Mouse (Mus musculus) layer of hippocampus, postnatal 25 days (tissue): ENCODE measurements around the gene Ifrd1. TPM values are rescaled to one million over a fixed set of nuclear protein-coding genes. Genes with fewer than 3 reads are reported as not detected.

ENCODE experiments used
- DNase-seq, 2 experiments: peaks; one replicate each; pipeline ENCODE4 v3.0.0; 2022; ENCODE audit warnings: mixed read lengths in 2 of 2, low spot score in 1 of 2; ENCODE audit errors: extremely low spot score in 1 of 2
- total RNA-seq, 2 experiments: library from RNA; stranded (reverse); gene quantifications; 2 replicates each; pipeline ENCODE4 v1.2.3; 2021

Ifrd1 gene
- total RNA-seq, 2 experiments from 2014 or later: 89.6 to 91.4 TPM

GRCm38 (mm10) chr12:40244926-40245325 is 3.4 kb downstream of the Ifrd1 start:
- DNase-seq: no peak

DNA sequence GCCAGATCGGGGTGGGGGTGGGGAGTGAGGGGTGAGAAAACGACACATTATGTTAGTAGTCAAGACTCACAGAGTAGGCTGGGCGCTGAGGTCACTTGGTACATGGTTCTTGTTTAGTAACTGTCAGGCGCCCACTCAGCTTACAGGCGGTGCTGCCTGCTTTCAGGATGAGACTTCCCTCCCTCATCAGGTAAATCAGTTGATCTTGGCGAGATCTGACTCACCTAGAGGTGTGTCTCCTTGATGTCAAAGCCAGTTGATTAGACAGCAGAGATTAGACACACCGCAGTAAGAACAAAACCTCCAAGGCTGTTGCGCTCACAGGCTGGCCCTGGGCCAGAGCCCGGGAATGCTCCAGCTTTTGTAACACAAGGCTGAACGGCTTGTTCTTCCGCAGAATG is 4.5 kb downstream of the Ifrd1 start:
- peak in 1 of 2 experiments; percentile 58 for DNase-seq

DNA sequence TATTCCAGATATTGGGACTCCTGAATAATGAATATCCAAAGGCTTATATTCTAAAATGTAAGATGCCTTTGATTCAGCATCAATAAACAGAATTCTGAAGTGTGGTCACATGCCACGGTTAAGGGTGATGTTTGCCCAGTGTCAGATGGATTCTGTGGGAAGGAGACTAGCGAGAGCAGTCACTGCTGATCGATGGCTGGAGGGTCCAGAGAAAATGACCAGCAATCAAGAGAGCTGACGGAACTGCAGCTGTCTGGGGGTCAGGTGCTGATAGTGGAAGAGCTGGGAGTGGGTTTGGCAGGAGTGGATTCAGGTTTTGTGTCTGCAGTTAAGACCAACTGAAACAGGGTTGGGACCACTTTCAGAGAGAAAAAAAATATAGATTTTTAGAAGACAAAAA is 5.1 kb downstream of the Ifrd1 start:
- no peak for DNase-seq

DNA sequence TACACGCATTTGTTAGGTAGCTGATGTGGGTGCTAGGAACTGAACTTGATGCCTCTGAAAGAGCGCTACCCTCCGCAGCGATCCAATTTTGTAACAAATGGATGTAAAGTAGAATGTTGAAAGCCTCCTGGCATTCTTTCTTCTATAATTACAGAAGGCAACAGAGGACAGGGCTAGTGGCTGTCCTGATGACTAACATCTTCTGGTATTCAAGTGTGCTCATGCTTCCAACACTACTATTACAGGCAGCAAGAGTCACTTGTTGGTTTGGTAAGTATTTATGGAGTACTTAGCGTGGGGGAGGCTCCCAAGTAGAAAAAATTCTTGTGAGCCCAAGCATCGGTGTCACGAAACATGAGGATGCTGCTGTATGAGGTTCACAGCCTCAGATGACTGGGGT is 9.1 kb downstream of the Ifrd1 start:
- DNase-seq: no peak

GRCm38 (mm10) chr12:40232231-40232630 is 16.1 kb downstream of the Ifrd1 start:
- DNase-seq: no peak

GRCm38 (mm10) chr12:40231632-40232031 is 16.7 kb downstream of the Ifrd1 start:
- DNase-seq: no peak

- no peak for DNase-seq
Observed at GRCm38 (mm10) chr12:40224171-40224880, 24.0 kb downstream of the Ifrd1 start.

DNA sequence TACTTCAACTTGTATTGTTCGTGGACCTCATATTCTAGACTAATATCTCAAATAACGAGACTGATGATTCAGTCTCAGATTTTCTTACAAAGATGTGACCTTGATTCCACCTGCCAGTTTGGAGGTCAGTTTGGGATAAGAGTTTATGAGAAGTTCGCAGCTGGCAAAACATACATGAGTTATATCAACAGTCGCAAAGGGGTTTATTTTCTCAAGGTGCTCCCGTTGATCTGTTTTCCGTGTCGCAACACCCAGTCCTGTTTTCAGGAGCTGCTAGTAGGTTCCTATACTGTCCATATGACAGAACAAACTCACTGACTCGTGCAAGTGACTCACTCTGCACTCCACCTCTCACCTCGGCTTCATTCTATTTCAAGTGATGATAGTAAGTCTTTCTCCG is 24.6 kb downstream of the Ifrd1 start:
- no peak for DNase-seq

DNA sequence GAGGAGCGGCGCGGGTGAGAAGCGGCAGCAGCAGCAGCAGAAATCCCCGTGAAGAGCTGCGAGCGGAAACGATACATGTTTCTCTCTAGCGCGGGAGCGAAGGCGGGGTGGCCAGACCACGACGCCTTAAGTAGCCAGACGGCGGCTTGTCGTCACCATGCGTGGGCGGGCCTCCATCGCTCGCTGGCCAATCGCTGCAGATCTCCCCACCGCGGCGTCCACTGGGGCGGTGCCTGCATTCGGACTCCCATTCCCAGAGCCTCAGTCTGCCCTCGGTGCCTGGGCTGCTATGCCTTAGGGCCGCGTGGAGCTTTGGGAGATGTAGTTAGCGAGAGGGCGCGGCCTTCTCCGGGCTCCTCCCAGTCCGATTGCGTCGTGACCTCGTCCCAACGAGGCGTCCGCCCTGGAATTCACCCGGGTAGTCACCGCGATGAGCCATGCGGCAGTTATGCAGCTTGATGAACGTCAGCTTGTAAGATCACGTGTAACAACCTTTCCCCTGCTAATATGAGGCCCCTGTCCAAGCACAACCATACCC is 25.2 kb downstream of the Ifrd1 start:
- peak; percentile 98 to 99 for DNase-seq

DNA sequence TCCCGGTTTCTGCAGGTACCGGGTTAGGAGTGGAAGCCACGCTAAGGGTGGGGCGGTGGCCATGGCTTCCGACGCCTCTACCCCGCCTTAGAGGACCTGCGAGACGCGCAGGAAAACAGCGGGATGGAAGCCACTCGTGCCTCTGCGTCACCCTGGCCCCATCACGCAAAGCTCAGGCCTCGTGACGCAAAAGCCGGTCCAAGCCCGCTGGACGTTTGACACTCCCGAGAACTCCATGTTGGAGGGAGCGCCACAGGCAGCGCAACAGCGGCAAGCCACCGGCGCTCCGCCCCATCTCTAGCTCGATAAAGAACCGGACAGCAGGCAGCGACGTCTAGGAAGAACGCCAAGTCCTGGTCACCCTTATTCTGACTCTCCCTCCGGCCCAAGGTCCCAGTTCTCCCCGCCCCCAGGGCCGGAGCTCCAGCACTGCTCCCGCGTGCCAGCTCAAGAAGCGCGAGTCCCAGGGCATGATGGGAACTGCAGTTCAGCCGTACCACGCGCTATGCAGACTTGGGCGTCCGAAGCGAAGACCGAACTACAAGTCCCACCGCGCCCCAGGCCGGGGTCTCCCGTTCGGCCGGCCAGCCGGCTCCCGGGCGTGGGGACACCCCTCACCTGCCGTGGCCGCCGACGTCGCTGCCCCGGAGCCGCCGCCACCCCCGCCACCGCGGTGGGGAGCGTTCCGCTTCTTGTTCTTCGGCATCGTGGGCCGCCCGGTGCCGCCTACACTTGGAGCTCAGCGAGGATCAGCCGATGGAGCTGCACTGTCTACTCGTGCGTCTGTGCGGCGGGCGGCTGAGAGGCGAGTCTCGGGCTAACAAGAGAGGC is 25.8 kb downstream of the Ifrd1 start:
- peak; percentile 76 to 85 for DNase-seq

GRCm38 (mm10) chr12:40221611-40222010 is 26.7 kb downstream of the Ifrd1 start:
- DNase-seq: no peak

- DNase-seq: no peak
Observed at GRCm38 (mm10) chr12:40220896-40221295, 27.4 kb downstream of the Ifrd1 start.

- peak in 1 of 2 experiments; percentile 24 for DNase-seq
Observed at GRCm38 (mm10) chr12:40220001-40220570, 28.2 kb downstream of the Ifrd1 start.

GRCm38 (mm10) chr12:40218430-40218945 is 29.8 kb downstream of the Ifrd1 start:
- no peak for DNase-seq

- DNase-seq: no peak
Observed at GRCm38 (mm10) chr12:40217776-40218175, 30.5 kb downstream of the Ifrd1 start.

GRCm38 (mm10) chr12:40214888-40215876 is 33.1 kb downstream of the Ifrd1 start:
- DNase-seq: no peak

DNA sequence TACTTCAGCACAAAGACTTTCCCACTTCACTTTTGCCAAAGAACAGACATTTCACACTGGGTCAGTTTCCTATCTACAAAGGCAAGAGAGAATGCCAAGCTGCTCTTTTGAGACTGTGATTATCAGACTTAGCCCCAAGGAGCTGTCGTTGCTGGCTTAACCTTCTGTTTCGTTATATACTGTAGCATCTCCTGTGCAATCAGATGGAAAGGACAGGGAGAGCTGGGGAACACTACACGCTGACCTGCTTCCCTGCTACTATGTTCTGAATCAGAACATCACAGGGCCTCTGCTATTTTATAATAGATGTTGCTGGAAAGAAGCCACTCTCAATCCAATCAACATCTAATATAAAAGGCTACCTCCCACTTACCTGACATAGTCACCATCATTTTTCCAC is 39.3 kb downstream of the Ifrd1 start:
- DNase-seq: no peak

DNA sequence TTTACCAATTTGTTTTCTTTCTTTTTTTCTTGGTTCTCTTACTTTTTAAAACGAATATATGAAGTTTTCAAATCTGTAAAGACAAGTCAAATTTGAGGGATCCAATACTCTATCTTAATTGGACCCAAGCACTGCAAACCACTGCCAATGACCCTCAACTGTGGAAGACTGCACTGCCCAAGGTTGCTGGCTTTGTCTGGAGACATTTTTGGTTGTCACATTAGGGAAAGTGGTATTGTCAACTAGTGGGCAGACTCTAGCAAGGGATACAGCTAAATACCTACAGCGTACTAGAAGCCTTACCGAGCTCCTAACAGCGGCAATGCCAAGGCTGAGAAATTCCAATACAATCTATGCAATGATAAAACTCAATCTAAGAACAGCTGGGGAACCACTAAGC is 40.4 kb downstream of the Ifrd1 start:
- DNase-seq: no peak

GRCm38 (mm10) chr12:40202161-40203035 is 45.9 kb downstream of the Ifrd1 start:
- no peak for DNase-seq
